In genomic region chr8:99415966-99416781, GRCm38 (mm10) we compare ENCODE assay signal across 7 mouse cellular contexts. TPM values are rescaled to one million over a fixed set of nuclear protein-coding genes. Genes with fewer than 3 reads are reported as not detected.
DNase-seq lines count a peak whose midpoint lies in the region; ATAC-seq and TF ChIP-seq lines count a peak whose summit lies in the region.

Cdh8 (minus strand) TSS chr8:99416471.

- ATAC-seq in forebrain, embryonic 14.5 days = peak; percentile 85
- peak; percentile 93 for ATAC-seq in hindbrain, embryonic 16.5 days
- ATAC-seq in limb, embryonic 14.5 days (ENCODE audit: low FRiP score, low read depth) = peak; percentile 84

- peak within 1 kb of the TSS; percentile 70 for H3K27ac ChIP-seq in forebrain, embryonic 14.5 days (ENCODE audit: low read depth, low read length)
- H3K27ac ChIP-seq in hindbrain, embryonic 16.5 days (ENCODE audit: low read depth, low read length) = peak within 1 kb of the TSS; percentile 86
- no peak within 1 kb of the TSS for H3K27ac ChIP-seq in limb, embryonic 14.5 days (replicated peaks; ENCODE audit: low read depth, low read length)

- peaks cover 11% of the 10 kb centered on the region for H3K4me1 ChIP-seq in forebrain, embryonic 14.5 days (ENCODE audit: control insufficient read depth, insufficient read depth, low read length)
- H3K4me1 ChIP-seq in hindbrain, embryonic 16.5 days (ENCODE audit: control insufficient read depth, insufficient read depth, low read depth, low read length) = peaks cover 5% of the 10 kb centered on the region; the same call in 1 of the 2 replicates
- peaks cover 3% of the 10 kb centered on the region; the same call in 1 of the 2 replicates for H3K4me1 ChIP-seq in limb, embryonic 14.5 days (ENCODE audit: control insufficient read depth, insufficient read depth, low read length)

- 0 out of 2 replicates have a peak, but pooled peaks cover 2% of the 10 kb centered on the region for H3K27me3 ChIP-seq in forebrain, embryonic 14.5 days (replicated peaks; ENCODE audit: control insufficient read depth, insufficient read depth, low read length)
- no peaks in the 10 kb centered on the region; the same call in 1 of the 2 replicates for H3K27me3 ChIP-seq in hindbrain, embryonic 16.5 days (replicated peaks; ENCODE audit: control insufficient read depth, insufficient read depth, low read length)
- peaks cover 63% of the 10 kb centered on the region for H3K27me3 ChIP-seq in limb, embryonic 14.5 days (ENCODE audit: control insufficient read depth, insufficient read depth, low read length)

- peak within 1 kb of the TSS; percentile 72 for H3K9ac ChIP-seq in forebrain, embryonic 14.5 days (ENCODE audit: low read length)
- H3K9ac ChIP-seq in hindbrain, embryonic 16.5 days (ENCODE audit: low read depth, low read length) = peak within 1 kb of the TSS; percentile 77
- peak within 1 kb of the TSS; percentile 36; the same call in 1 of the 2 replicates for H3K9ac ChIP-seq in limb, embryonic 14.5 days (ENCODE audit: low read depth, low read length, severe bottlenecking)

- no peaks in the 10 kb centered on the region for H3K9me3 ChIP-seq in forebrain, embryonic 14.5 days (replicated peaks; ENCODE audit: control insufficient read depth, low read length)
- H3K9me3 ChIP-seq in hindbrain, embryonic 16.5 days (ENCODE audit: control insufficient read depth, low read length) = no peaks in the 10 kb centered on the region
- no peaks in the 10 kb centered on the region for H3K9me3 ChIP-seq in limb, embryonic 14.5 days (ENCODE audit: control insufficient read depth, low read length)

- peak within 1 kb of the TSS; percentile 66 for H3K4me3 ChIP-seq in forebrain, embryonic 14.5 days (ENCODE audit: low read depth, low read length)
- peak within 1 kb of the TSS; percentile 74 for H3K4me3 ChIP-seq in hindbrain, embryonic 16.5 days (ENCODE audit: low read length)
- H3K4me3 ChIP-seq in limb, embryonic 14.5 days (replicated peaks; ENCODE audit: low read length) = peak within 1 kb of the TSS; percentile 40

- H3K36me3 ChIP-seq in forebrain, embryonic 14.5 days (ENCODE audit: control insufficient read depth, insufficient read depth, low read length) = no peaks in the 10 kb centered on the region
- no peaks in the 10 kb centered on the region for H3K36me3 ChIP-seq in hindbrain, embryonic 16.5 days (ENCODE audit: control insufficient read depth, insufficient read depth, low read length)
- H3K36me3 ChIP-seq in limb, embryonic 14.5 days (ENCODE audit: control insufficient read depth, insufficient read depth, low read length) = no peaks in the 10 kb centered on the region

- H3K4me2 ChIP-seq in forebrain, embryonic 14.5 days (ENCODE audit: low read length) = peak within 1 kb of the TSS; percentile 96
- peak within 1 kb of the TSS; percentile 94 for H3K4me2 ChIP-seq in hindbrain, embryonic 16.5 days (ENCODE audit: low read length)
- H3K4me2 ChIP-seq in limb, embryonic 14.5 days (replicated peaks; ENCODE audit: low read depth, low read length, severe bottlenecking) = peak within 1 kb of the TSS; percentile 88

- TF ChIP-seq POLR2A in limb, embryonic 14.5 days (IDR thresholded peaks at IDR 0.05; ENCODE audit: borderline replicate concordance, extremely low read depth, insufficient read depth, insufficient read length) = no peak

- DNase-seq in Muller cell, postnatal 12 days (ENCODE audit: inconsistent ontology term) = peak; percentile 67
- DNase-seq in cerebellum, adult 11 months = peak; percentile 87
- peak; percentile 86 for DNase-seq in forebrain, embryonic 14.5 days (ENCODE audit: low spot score)
- DNase-seq in limb, embryonic 14.5 days (ENCODE audit: low spot score) = peak; percentile 65
- DNase-seq in right cerebral cortex, postnatal 10 days (ENCODE audit: low spot score in 2 of 2) = peak; percentile 88 to 91
- no peak for DNase-seq in T-cell, adult 2 months (ENCODE audit: low spot score)

- WGBS in forebrain, embryonic 14.5 days = under 1% methylated on average over 58 of the region's 58 CpGs
- WGBS in hindbrain, embryonic 16.5 days = under 1% methylated on average over 58 of the region's 58 CpGs
- WGBS in limb, embryonic 14.5 days = under 1% methylated on average over 52 of the region's 58 CpGs

RNA-seq across cellular contexts. Expression of gene Cdh8, which starts in this region (rescaled TPM):
- polyA plus RNA-seq in forebrain, embryonic 14.5 days (2014; fragmentation: Nextera tagmentation; extraction: Ambion mirVana) = 26.6 and 44.3 TPM in 2 replicates
- 54.3 and 65.2 TPM in 2 replicates for polyA plus RNA-seq in hindbrain, embryonic 16.5 days (2015; fragmentation: Nextera tagmentation; extraction: Ambion mirVana)
- 2.5 and 2.6 TPM in 2 replicates for polyA plus RNA-seq in limb, embryonic 14.5 days (2012; rRNA removed)
- polyA plus RNA-seq in limb, embryonic 14.5 days (2014; fragmentation: Nextera tagmentation; extraction: Ambion mirVana) = 2.4 and 3.0 TPM in 2 replicates
